Mouse (Mus musculus) limb, embryonic 14.5 days (tissue): ENCODE measurements around the gene Fam199x. TPM values are rescaled to one million over a fixed set of nuclear protein-coding genes. Genes with fewer than 3 reads are reported as not detected.

Experiments
- ATAC-seq: fragments of 200-750 bp; cut with Nextera tagmentation; 2 replicates; pipeline ENCODE4 v1.8.0; 2017; ENCODE audit warnings: low read depth, moderate number of reproducible peaks, moderate TSS enrichment; ENCODE audit not compliant: low FRiP score
- DNase-seq: peaks from one replicate; pipeline ENCODE4 v3.0.0-alpha.2; 2015; ENCODE audit warnings: low spot score
- H3K27ac ChIP-seq: fragments of 300-500 bp; sonication (generic); replicated peaks from 2 replicates; pipeline ENCODE4 v1.5.1; 2014; ENCODE audit warnings: low read depth, mild to moderate bottlenecking, low read length, moderate library complexity, mixed read lengths
- H3K27me3 ChIP-seq: fragments of 300-500 bp; sonication (generic); 2 replicates; pipeline ENCODE4 v1.6.1; 2014; ENCODE audit warnings: low read length, mixed read lengths; ENCODE audit not compliant: control insufficient read depth, insufficient read depth
- H3K36me3 ChIP-seq: fragments of 300-500 bp; sonication (generic); 2 replicates; pipeline ENCODE4 v1.6.1; 2014; ENCODE audit warnings: mild to moderate bottlenecking, low read length, moderate library complexity, mixed read lengths; ENCODE audit not compliant: control insufficient read depth, insufficient read depth
- H3K4me1 ChIP-seq: fragments of 300-500 bp; sonication (generic); 2 replicates; pipeline ENCODE4 v1.6.1; 2014; ENCODE audit warnings: antibody characterized with exemption, low read length, mixed read lengths; ENCODE audit not compliant: control insufficient read depth, insufficient read depth
- H3K4me2 ChIP-seq: fragments of 300-500 bp; sonication (generic); replicated peaks from 2 replicates; pipeline ENCODE4 v1.6.1; 2014; ENCODE audit warnings: low read depth, mild to moderate bottlenecking, low read length, moderate library complexity; ENCODE audit not compliant: severe bottlenecking
- H3K4me3 ChIP-seq: fragments of 300-500 bp; sonication (generic); replicated peaks from 2 replicates; pipeline ENCODE4 v1.5.1; 2014; ENCODE audit warnings: low read length
- H3K9ac ChIP-seq: fragments of 300-500 bp; sonication (generic); 2 replicates; pipeline ENCODE4 v1.6.1; 2014; ENCODE audit warnings: mild to moderate bottlenecking, low read depth, low read length, moderate library complexity; ENCODE audit not compliant: severe bottlenecking
- H3K9me3 ChIP-seq: fragments of 300-500 bp; sonication (generic); 2 replicates; pipeline ENCODE4 v1.6.1; 2016; ENCODE audit warnings: low read length; ENCODE audit not compliant: control insufficient read depth
- POLR2A ChIP-seq: fragments of 200-500 bp; IDR thresholded peaks from 2 replicates; pipeline ENCODE4 v1.8.0; 2012; ENCODE audit warnings: inconsistent platforms, mild to moderate bottlenecking, moderate library complexity, borderline replicate concordance; ENCODE audit not compliant: insufficient read depth, insufficient read length; ENCODE audit errors: extremely low read depth
- WGBS: fragments of 180-500 bp; shearing (Covaris S2); extraction: QIAGEN DNeasy Blood & Tissue Kit; methylation state at CpG from one replicate; pipeline ENCODE4 v1.1.7; 2014; 5-methylcytosine and 5-hydroxymethylcytosine counted together
- polyA plus RNA-seq, 2 experiments: library from polyadenylated mRNA; depleted of rRNA in 1 of 2; stranded (reverse) in 1 of 2; unstranded in 1 of 2; fragments of >200 nt; fragmentation: Nextera tagmentation in 1 of 2; extraction: Ambion mirVana in 1 of 2; gene quantifications; 2 replicates each; pipeline versions ENCODE4 v1.2.1 to v1.2.3; 2012 to 2014

Fam199x gene
- polyA plus RNA-seq, 2 experiments: 2.5 to 6.7 TPM

- no peak overlapping the region for H3K27ac ChIP-seq
- H3K36me3 ChIP-seq: no peaks in the 10 kb centered on the region
- peak overlapping the region; percentile 52 for H3K4me2 ChIP-seq
- peak overlapping the region; percentile 70 for H3K9ac ChIP-seq
- DNase-seq (no peak), ATAC-seq (no peak)
- H3K27me3 ChIP-seq: no peaks in the 10 kb centered on the region; the same call in 1 of the 2 replicates
- no peaks in the 10 kb centered on the region for H3K9me3 ChIP-seq
- 0 out of 2 replicates have a peak, but pooled peaks have one; percentile 6 for TF ChIP-seq POLR2A
- 13% methylated on average over 10 of the region's 11 CpGs for WGBS
- peak overlapping the region; percentile 64 for H3K4me3 ChIP-seq
- no peaks in the 10 kb centered on the region for H3K4me1 ChIP-seq
Measured at GRCm38 (mm10) chrX:137049060-137049424, 352 bp upstream of the Fam199x start.

DNA sequence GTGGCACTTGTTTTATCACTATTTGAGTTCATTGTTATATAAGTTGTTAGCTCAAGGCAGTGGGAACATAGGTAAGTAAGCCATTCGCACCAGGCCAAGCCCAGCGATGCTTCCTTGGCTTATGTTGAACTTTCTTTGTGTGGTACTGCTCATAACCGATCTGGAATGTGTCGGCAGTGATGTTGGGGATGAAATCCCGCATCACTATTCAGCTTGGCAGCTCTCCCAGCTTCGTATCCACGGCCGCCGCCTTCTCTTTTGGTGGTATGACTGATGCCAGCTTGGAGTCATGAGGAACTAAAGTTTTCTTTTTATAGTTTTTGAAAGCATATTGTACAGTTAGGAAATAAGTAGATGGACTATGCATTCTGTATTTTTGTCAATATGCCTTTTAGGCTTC lies 13.8 kb downstream of the Fam199x start:
- no peak for TF ChIP-seq POLR2A
- Histone ChIP-seq H3K36me3 (no peaks in the 10 kb centered on the region), H3K9ac (no peak overlapping the region), H3K27me3 (no peaks in the 10 kb centered on the region), H3K27ac (no peak overlapping the region), H3K4me2 (no peak overlapping the region), H3K9me3 (no peaks in the 10 kb centered on the region), H3K4me1 (no peaks in the 10 kb centered on the region), H3K4me3 (no peak overlapping the region)
- DNase-seq (no peak), ATAC-seq (no peak)
- 90% methylated on average over 9 of the region's 9 CpGs for WGBS

DNA sequence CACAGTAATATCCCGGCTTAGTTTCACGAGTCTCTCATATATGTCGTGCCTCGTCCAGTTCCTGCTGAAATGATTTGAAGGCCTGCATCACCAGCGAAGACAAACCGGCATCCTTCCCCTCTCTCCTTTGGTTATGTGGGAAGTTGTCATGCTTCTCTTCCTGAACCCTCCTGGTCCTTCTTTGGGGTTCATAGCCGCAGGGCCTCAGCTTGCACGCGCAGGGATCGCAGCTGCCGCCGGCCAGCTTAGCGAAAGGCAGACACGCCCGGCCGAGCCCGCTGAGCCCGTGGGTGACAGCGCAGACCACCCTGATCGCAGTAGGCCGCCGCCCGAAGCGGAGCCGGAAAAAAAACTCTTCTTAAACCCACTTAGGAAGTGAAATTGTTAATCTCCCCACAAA lies 55.1 kb downstream of the Fam199x start:
- Histone ChIP-seq H3K9me3 (no peaks in the 10 kb centered on the region), H3K4me1 (no peaks in the 10 kb centered on the region), H3K4me2 (no peak overlapping the region), H3K27me3 (peaks cover 46% of the 10 kb centered on the region; the same call in 1 of the 2 replicates), H3K27ac (no peak overlapping the region), H3K36me3 (no peaks in the 10 kb centered on the region), H3K9ac (no peak overlapping the region), H3K4me3 (no peak overlapping the region)
- ATAC-seq (no peak), DNase-seq (no peak)
- WGBS: 25% methylated on average over 25 of the region's 25 CpGs
- TF ChIP-seq POLR2A: no peak

DNA sequence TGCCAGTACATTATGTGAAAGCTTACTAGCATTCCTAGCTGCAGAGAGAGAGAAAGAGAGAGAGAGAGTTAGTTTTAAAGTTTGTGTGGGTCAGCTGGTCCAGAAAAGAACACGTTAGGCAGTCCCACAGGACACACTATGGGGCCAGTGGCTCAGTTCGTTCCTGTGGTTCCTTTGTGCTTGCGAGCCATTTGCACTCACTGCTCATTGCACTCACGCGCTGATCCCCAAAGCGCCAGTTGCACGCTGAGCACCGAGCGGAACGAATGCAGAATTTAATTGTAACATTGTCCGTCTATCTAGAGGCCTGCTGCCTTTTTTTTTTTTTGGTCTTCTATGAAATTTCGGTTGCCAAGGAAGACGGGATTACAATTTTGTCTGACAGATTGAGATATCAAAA lies 57.1 kb downstream of the Fam199x start:
- H3K27me3 ChIP-seq: peaks cover 35% of the 10 kb centered on the region; the same call in 1 of the 2 replicates

DNA sequence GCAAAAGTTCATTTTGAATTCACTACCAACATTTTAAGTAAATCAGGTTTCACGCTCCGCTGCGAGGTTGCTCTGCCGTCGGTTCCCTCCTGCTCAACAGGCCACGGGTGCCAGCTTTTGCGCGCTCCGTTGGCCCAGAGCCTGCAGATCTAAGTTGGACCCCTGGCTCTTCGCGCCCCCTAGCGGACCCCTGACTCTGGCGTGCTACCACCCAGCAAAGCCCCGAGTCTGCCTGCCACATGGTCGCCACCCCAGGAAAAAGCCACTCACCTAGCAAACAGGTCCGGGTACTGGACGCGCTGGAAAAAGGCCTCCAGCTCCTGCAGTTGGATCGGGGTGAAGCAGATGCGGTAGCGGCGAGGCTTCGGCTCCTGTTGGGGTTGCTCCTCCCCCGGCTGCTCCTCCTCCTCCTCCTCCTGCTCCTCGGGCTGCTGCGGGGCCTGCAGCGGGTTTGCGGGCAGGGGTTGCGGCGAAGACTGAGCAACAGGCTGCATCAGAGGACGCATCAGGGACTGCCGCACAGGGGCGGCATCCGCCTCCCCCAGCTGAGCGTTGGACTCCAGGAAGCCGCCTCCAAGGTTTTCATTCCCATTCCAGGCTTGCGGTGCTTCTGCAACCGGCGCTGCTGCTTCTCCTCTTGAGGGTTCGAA lies 68.8 kb downstream of the Fam199x start:
- ATAC-seq (peak; percentile 71; the same call in 1 of the 2 replicates), DNase-seq (peak; percentile 7)
- Histone ChIP-seq H3K4me1 (no peaks in the 10 kb centered on the region), H3K27me3 (peaks cover 60% of the 10 kb centered on the region), H3K4me3 (0 out of 2 replicates have a peak overlapping the region, but pooled peaks have one; percentile 18), H3K4me2 (no peak overlapping the region), H3K9ac (no peak overlapping the region), H3K36me3 (no peaks in the 10 kb centered on the region), H3K9me3 (no peaks in the 10 kb centered on the region), H3K27ac (no peak overlapping the region)
- 14% methylated on average over 36 of the region's 40 CpGs for WGBS
- no peak for TF ChIP-seq POLR2A

More for the DNA sequence above, 57.1 kb downstream of the Fam199x start:
- Histone ChIP-seq H3K4me3 (no peak overlapping the region), H3K36me3 (no peaks in the 10 kb centered on the region), H3K4me2 (no peak overlapping the region), H3K4me1 (no peaks in the 10 kb centered on the region), H3K27ac (no peak overlapping the region), H3K9me3 (no peaks in the 10 kb centered on the region), H3K9ac (no peak overlapping the region)
- ATAC-seq: no peak
- TF ChIP-seq POLR2A: no peak
- 20% methylated on average over 12 of the region's 13 CpGs for WGBS
- DNase-seq: no peak
